In genomic region chr16:15114574-15115230, GRCm38 (mm10) we compare ENCODE assay signal across 15 mouse cellular contexts.
A peak's percentile ranks its signal among the peaks of the same experiment; 100 is the strongest.
DNase-seq lines count a peak whose midpoint lies in the region; ATAC-seq and TF ChIP-seq lines count a peak whose summit lies in the region.
"Had no signal": no experiment of that assay in that cellular context is flagged by ENCODE, and none has a peak within 500 bp of the region (broad histone marks: within the 10 kb centered on the region; RNA-seq: fewer than 3 reads in every experiment).

No protein-coding gene starts in this region.

- no peaks in the 10 kb centered on the region for H3K36me3 ChIP-seq in heart, embryonic 14.5 days (ENCODE audit: control insufficient read depth, insufficient read depth, low read length)
- no peaks in the 10 kb centered on the region for H3K36me3 ChIP-seq in lung, embryonic 15.5 days
- H3K36me3 ChIP-seq in embryonic facial prominence, embryonic 14.5 days (ENCODE audit: control insufficient read depth, insufficient read depth, low read length), result no peaks in the 10 kb centered on the region
- no peaks in the 10 kb centered on the region for H3K36me3 ChIP-seq in myocyte (ENCODE audit: control insufficient read depth, insufficient read depth)
- H3K36me3 ChIP-seq: hindbrain, embryonic 12.5 days; midbrain, embryonic 13.5 days; neural tube, embryonic 12.5 days had no signal

- TF ChIP-seq POLR2A in lung, adult 2 months (IDR thresholded peaks at IDR 0.05; ENCODE audit: borderline replicate concordance, extremely low read depth, low read depth, low read length), result no peak
- no peak for TF ChIP-seq POLR2A in myocyte (IDR thresholded peaks at IDR 0.05; ENCODE audit: insufficient read length, low read depth)

- H3ac ChIP-seq in myocyte (ENCODE audit: control insufficient read depth, insufficient read length), result no peak overlapping the region

- no peak for TF ChIP-seq CTCF in lung, adult 2 months (IDR thresholded peaks at IDR 0.05; ENCODE audit: insufficient read depth, low read length)

- H3K4me1 ChIP-seq in heart, embryonic 14.5 days (ENCODE audit: control insufficient read depth in 2 of 2, insufficient read depth in 2 of 2, low read length in 2 of 2), result peaks cover 2 to 7% of the 10 kb centered on the region in 2 experiments; a peak in 2 of 4 replicates
- H3K4me1 ChIP-seq in lung, embryonic 15.5 days, result peaks cover 22% of the 10 kb centered on the region
- H3K4me1 ChIP-seq in lung, adult 2 months (ENCODE audit: control insufficient read depth, insufficient read depth, low read length), result no peaks in the 10 kb centered on the region
- H3K4me1 ChIP-seq in embryonic facial prominence, embryonic 14.5 days (ENCODE audit: control insufficient read depth, insufficient read depth, low read length), result peaks cover 28% of the 10 kb centered on the region
- H3K4me1 ChIP-seq: hindbrain, embryonic 12.5 days; midbrain, embryonic 13.5 days; neural tube, embryonic 12.5 days had no signal

- H3K9ac ChIP-seq in heart, embryonic 14.5 days (ENCODE audit: low read length), result no peak overlapping the region
- H3K9ac ChIP-seq in lung, embryonic 15.5 days, result no peak overlapping the region
- no peak overlapping the region for H3K9ac ChIP-seq in embryonic facial prominence, embryonic 14.5 days (ENCODE audit: low read depth, low read length)
- H3K9ac ChIP-seq: hindbrain, embryonic 12.5 days; midbrain, embryonic 13.5 days; neural tube, embryonic 12.5 days had no signal

- peak overlapping the region; percentile 35; the same call in 1 of the 2 replicates for H3K4me2 ChIP-seq in heart, embryonic 14.5 days (ENCODE audit: low read length)
- H3K4me2 ChIP-seq in lung, embryonic 15.5 days, result peak overlapping the region; percentile 17; the same call in 1 of the 2 replicates
- H3K4me2 ChIP-seq in embryonic facial prominence, embryonic 14.5 days (ENCODE audit: low read depth, low read length), result no peak overlapping the region; the same call in 1 of the 2 replicates
- peak overlapping the region; percentile 49 for H3K4me2 ChIP-seq in myocyte (ENCODE audit: low read depth)
- H3K4me2 ChIP-seq: hindbrain, embryonic 12.5 days; midbrain, embryonic 13.5 days; neural tube, embryonic 12.5 days had no signal

- no peak overlapping the region for H3K27ac ChIP-seq in heart, embryonic 14.5 days (replicated peaks in 1 of 2; ENCODE audit: control insufficient read depth in 1 of 2, insufficient read depth in 1 of 2, low read depth in 2 of 2, low read length in 2 of 2)
- H3K27ac ChIP-seq in lung, embryonic 15.5 days, result peak overlapping the region; percentile 11; the same call in 1 of the 2 replicates
- peak overlapping the region; percentile 74 for H3K27ac ChIP-seq in embryonic facial prominence, embryonic 14.5 days (replicated peaks; ENCODE audit: low read depth, low read length)
- H3K27ac ChIP-seq: hindbrain, embryonic 12.5 days; midbrain, embryonic 13.5 days; neural tube, embryonic 12.5 days had no signal

- DNase-seq in heart, adult 8-10 months (ENCODE audit: low spot score), result no peak
- DNase-seq in lung, adult 2 months, result no peak
- DNase-seq in embryonic facial prominence, embryonic 14.5 days (ENCODE audit: low spot score), result peak; percentile 78
- DNase-seq in thymus, postnatal 4 days, result no peak
- DNase-seq in frontal cortex, postnatal 10 days (ENCODE audit: low spot score in 2 of 2), result no peak
- DNase-seq: cerebellum, adult 2 months; heart, adult 18-20 months; kidney, adult 2 months; liver had no signal

- no peaks in the 10 kb centered on the region for H3K27me3 ChIP-seq in heart, embryonic 14.5 days (ENCODE audit: control insufficient read depth, insufficient read depth, low read length)
- no peaks in the 10 kb centered on the region for H3K27me3 ChIP-seq in lung, embryonic 15.5 days
- H3K27me3 ChIP-seq in embryonic facial prominence, embryonic 14.5 days (replicated peaks; ENCODE audit: control insufficient read depth, insufficient read depth, low read length), result no peaks in the 10 kb centered on the region
- no peaks in the 10 kb centered on the region for H3K27me3 ChIP-seq in myocyte (ENCODE audit: control insufficient read depth, insufficient read depth, insufficient read length)
- H3K27me3 ChIP-seq: hindbrain, embryonic 12.5 days; midbrain, embryonic 13.5 days; neural tube, embryonic 12.5 days had no signal

- 46% methylated on average over 4 of the region's 4 CpGs for WGBS in heart, embryonic 14.5 days
- whole genome bisulfite sequencing in lung, embryonic 15.5 days, result 43% methylated on average over 4 of the region's 4 CpGs
- 44% methylated on average over 4 of the region's 4 CpGs for WGBS in lung, adult 2 months
- 36% methylated on average over 4 of the region's 4 CpGs for WGBS in embryonic facial prominence, embryonic 14.5 days

- H3K4me3 ChIP-seq in heart, embryonic 14.5 days (ENCODE audit: control insufficient read depth in 1 of 2, insufficient read depth in 1 of 2, low read depth in 1 of 2, low read length in 2 of 2), result no peak overlapping the region
- H3K4me3 ChIP-seq in lung, embryonic 15.5 days, result no peak overlapping the region
- no peak overlapping the region for H3K4me3 ChIP-seq in lung, adult 2 months (replicated peaks; ENCODE audit: extremely low read depth, low read depth, low read length)
- H3K4me3 ChIP-seq in embryonic facial prominence, embryonic 14.5 days (ENCODE audit: low read depth, low read length), result no peak overlapping the region
- no peak overlapping the region for H3K4me3 ChIP-seq in myocyte
- H3K4me3 ChIP-seq: hindbrain, embryonic 12.5 days; midbrain, embryonic 13.5 days; neural tube, embryonic 12.5 days had no signal

- ATAC-seq in heart, embryonic 14.5 days (ENCODE audit: insufficient number of reproducible peaks, insufficient read depth, low FRiP score, low read depth), result no peak
- ATAC-seq in lung, embryonic 15.5 days (ENCODE audit: borderline replicate concordance, extremely low read depth, low FRiP score, low TSS enrichment), result no peak
- ATAC-seq in embryonic facial prominence, embryonic 14.5 days (ENCODE audit: low read depth), result peak; percentile 88
- ATAC-seq: midbrain, embryonic 13.5 days had no signal

- peaks cover 3% of the 10 kb centered on the region; the same call in 1 of the 2 replicates for H3K9me3 ChIP-seq in heart, embryonic 14.5 days (ENCODE audit: control insufficient read depth, low read length)
- no peaks in the 10 kb centered on the region for H3K9me3 ChIP-seq in lung, embryonic 15.5 days
- peaks cover 2% of the 10 kb centered on the region; the same call in 1 of the 2 replicates for H3K9me3 ChIP-seq in embryonic facial prominence, embryonic 14.5 days (ENCODE audit: control insufficient read depth, low read length)
- H3K9me3 ChIP-seq: hindbrain, embryonic 12.5 days; midbrain, embryonic 13.5 days; neural tube, embryonic 12.5 days had no signal

- H3K79me2 ChIP-seq in myocyte (ENCODE audit: control insufficient read depth, insufficient read depth), result no peaks in the 10 kb centered on the region

TF ChIP-seq in myocyte, 11 proteins besides CTCF, POLR2A, EP300 and RAD21:
- TF ChIP-seq MYOD1 (IDR thresholded peaks at IDR 0.05; ENCODE audit: control insufficient read depth in 1 of 3, insufficient read length in 2 of 3, low read depth in 2 of 3), result no peak
- no peak for TF ChIP-seq TCF12 (IDR thresholded peaks at IDR 0.05; ENCODE audit: insufficient read depth, poor library complexity, severe bottlenecking)
- TF ChIP-seq TCF3 (IDR thresholded peaks at IDR 0.05; ENCODE audit: insufficient read length, low read depth), result no peak
- TF ChIP-seq SRF (IDR thresholded peaks at IDR 0.05; ENCODE audit: control insufficient read depth, insufficient read length, low read depth), result no peak
- no peak for TF ChIP-seq REST (IDR thresholded peaks at IDR 0.05; ENCODE audit: insufficient read depth, insufficient read length)
- TF ChIP-seq CEBPB (IDR thresholded peaks at IDR 0.05; ENCODE audit: insufficient read depth, poor library complexity, severe bottlenecking), result no peak
- TF ChIP-seq MAX (IDR thresholded peaks at IDR 0.05; ENCODE audit: low read depth), result no peak
- no peak for TF ChIP-seq MYOG (IDR thresholded peaks at IDR 0.05; ENCODE audit: control insufficient read depth in 1 of 3, insufficient read depth in 1 of 3, insufficient read length in 2 of 3, low read depth in 2 of 3)
- no peak for TF ChIP-seq USF1 (IDR thresholded peaks at IDR 0.05; ENCODE audit: low read depth)
- no peak for TF ChIP-seq E2F4 (IDR thresholded peaks at IDR 0.05; ENCODE audit: insufficient read depth)
- no peak for TF ChIP-seq POLR2AphosphoS2 (IDR thresholded peaks at IDR 0.05; ENCODE audit: insufficient read length, low read depth)

Comparison
In these comparisons a context has a peak if more than half of its experiments do, and no peak if none do; other contexts are left out.
1. H3K27ac ChIP-seq: peak in lung, embryonic 15.5 days (single experiment) and embryonic facial prominence, embryonic 14.5 days (single experiment); none in heart, embryonic 14.5 days (0 of 2).